Mouse (Mus musculus) bone marrow macrophage, adult 2 months (primary cell): Measurements from ENCODE around the gene Ccdc159. TPM values are rescaled to one million over a fixed set of nuclear protein-coding genes. Genes with fewer than 3 reads are reported as not detected.

ENCODE experiments used
- H3K27ac ChIP-seq: 2 replicates; pipeline ENCODE4 v1.5.1; 2012; ENCODE audit warnings: low read depth, low read length; ENCODE audit not compliant: insufficient read depth
- H3K4me1 ChIP-seq: 2 replicates; pipeline ENCODE4 v1.6.1; 2012; ENCODE audit warnings: low read length; ENCODE audit not compliant: control insufficient read depth, insufficient read depth
- H3K4me3 ChIP-seq: 2 replicates; pipeline ENCODE4 v1.5.1; 2012; ENCODE audit warnings: mild to moderate bottlenecking, low read length, moderate library complexity; ENCODE audit not compliant: insufficient read depth
- CTCF ChIP-seq: IDR thresholded peaks from 2 replicates; pipeline ENCODE4 v1.5.1; 2012; ENCODE audit warnings: low read depth, mild to moderate bottlenecking, low read length, moderate library complexity
- POLR2A ChIP-seq: IDR thresholded peaks from 2 replicates; pipeline ENCODE4 v1.6.1; 2012; ENCODE audit warnings: mild to moderate bottlenecking, low read depth, low read length, borderline replicate concordance
- polyA plus RNA-seq: library from polyadenylated mRNA; stranded (reverse); fragments of >200 nt; gene quantifications from 2 replicates; pipeline ENCODE4 v1.2.4, GENCODE M21; 2012; ENCODE audit not compliant: missing spikeins, insufficient read depth, insufficient read length

The Ccdc159 gene
- polyA plus RNA-seq, 1 experiment, result 4.3 TPM

GRCm38 (mm10) chr9:21947540-21948130 is 20.4 kb downstream of the Ccdc159 start:
- H3K4me1 ChIP-seq, result no peaks in the 10 kb centered on the region
- H3K27ac ChIP-seq, result no peak overlapping the region
- H3K4me3 ChIP-seq, result no peak overlapping the region
- TF ChIP-seq POLR2A (no peak), CTCF (no peak)

- TF ChIP-seq POLR2A (no peak), CTCF (no peak)
- Histone ChIP-seq H3K4me1 (no peaks in the 10 kb centered on the region), H3K4me3 (no peak overlapping the region), H3K27ac (no peak overlapping the region)
Measured at GRCm38 (mm10) chr9:21948146-21948545, 20.9 kb downstream of the Ccdc159 start.

GRCm38 (mm10) chr9:21948790-21949189 is 21.5 kb downstream of the Ccdc159 start:
- H3K4me3 ChIP-seq, result no peak overlapping the region
- H3K27ac ChIP-seq, result no peak overlapping the region
- TF ChIP-seq CTCF, result no peak
- no peak for TF ChIP-seq POLR2A
- no peaks in the 10 kb centered on the region for H3K4me1 ChIP-seq

- peaks cover 4% of the 10 kb centered on the region for H3K4me1 ChIP-seq
- H3K27ac ChIP-seq, result no peak overlapping the region
- no peak overlapping the region for H3K4me3 ChIP-seq
- no peak for TF ChIP-seq POLR2A
- no peak for TF ChIP-seq CTCF
Measured at GRCm38 (mm10) chr9:21950322-21950721, 23.1 kb downstream of the Ccdc159 start.

- Histone ChIP-seq H3K4me1 (peaks cover 4% of the 10 kb centered on the region), H3K27ac (no peak overlapping the region), H3K4me3 (no peak overlapping the region)
- no peak for TF ChIP-seq POLR2A
- TF ChIP-seq CTCF, result no peak
Measured at GRCm38 (mm10) chr9:21951977-21952376, 24.7 kb downstream of the Ccdc159 start.

GRCm38 (mm10) chr9:21953600-21953999 is 26.3 kb downstream of the Ccdc159 start:
- H3K4me3 ChIP-seq, result no peak overlapping the region
- H3K27ac ChIP-seq, result no peak overlapping the region
- H3K4me1 ChIP-seq, result peaks cover 4% of the 10 kb centered on the region
- TF ChIP-seq CTCF (no peak), POLR2A (no peak)

GRCm38 (mm10) chr9:21954635-21955034 is 27.4 kb downstream of the Ccdc159 start:
- TF ChIP-seq POLR2A, result no peak
- TF ChIP-seq CTCF, result no peak
- H3K4me3 ChIP-seq, result no peak overlapping the region
- H3K27ac ChIP-seq, result no peak overlapping the region
- peaks cover 4% of the 10 kb centered on the region for H3K4me1 ChIP-seq

GRCm38 (mm10) chr9:21955225-21955569 is 27.9 kb downstream of the Ccdc159 start:
- peak overlapping the region; percentile 69 for H3K4me3 ChIP-seq
- TF ChIP-seq POLR2A, result no peak
- TF ChIP-seq CTCF, result peak; percentile 61
- peaks cover 4% of the 10 kb centered on the region for H3K4me1 ChIP-seq
- H3K27ac ChIP-seq, result peak overlapping the region; percentile 73

GRCm38 (mm10) chr9:21955570-21956281 is 28.5 kb downstream of the Ccdc159 start, which contains the start of gene Swsap1:
Gene Swsap1, plus strand, starts transcription at chr9:21955755.
- Histone ChIP-seq H3K4me3 (peak within 1 kb of the TSS; percentile 69), H3K4me1 (peaks cover 4% of the 10 kb centered on the region), H3K27ac (peak within 1 kb of the TSS; percentile 73)
- TF ChIP-seq POLR2A (no peak), CTCF (no peak)

- TF ChIP-seq POLR2A (no peak), CTCF (no peak)
- H3K27ac ChIP-seq, result no peak overlapping the region
- H3K4me3 ChIP-seq, result no peak overlapping the region
- H3K4me1 ChIP-seq, result peaks cover 4% of the 10 kb centered on the region
Measured at GRCm38 (mm10) chr9:21958372-21958771, 31.1 kb downstream of the Ccdc159 start.
